Mouse (Mus musculus) myocyte (in vitro differentiated cells): ENCODE data around the gene Sumo2. TPM values are rescaled to one million over a fixed set of nuclear protein-coding genes. Genes with fewer than 3 reads are reported as not detected.
"Not testable (repeated sequence)": the region's sequence is repeated elsewhere in the genome, so short reads cannot be mapped to it uniquely, and the experiment has no call there.

Experiments used
- H3K27me3 ChIP-seq: one replicate; pipeline ENCODE4 v1.6.1; 2011; ENCODE audit not compliant: control insufficient read depth, insufficient read depth, insufficient read length
- H3K36me3 ChIP-seq: one replicate; pipeline ENCODE4 v1.6.1; 2011; ENCODE audit not compliant: control insufficient read depth, insufficient read depth
- H3K4me2 ChIP-seq: one replicate; pipeline ENCODE4 v1.6.1; 2011; ENCODE audit warnings: low read depth, control low read depth
- H3K4me3 ChIP-seq: one replicate; pipeline ENCODE4 v1.5.1; 2011; ENCODE audit warnings: mild to moderate bottlenecking, control low read depth, moderate library complexity
- H3K79me2 ChIP-seq: one replicate; pipeline ENCODE4 v1.6.1; 2011; ENCODE audit not compliant: control insufficient read depth, insufficient read depth
- H3ac ChIP-seq: one replicate; pipeline ENCODE4 v1.6.1; 2011; ENCODE audit not compliant: control insufficient read depth, insufficient read length
- CEBPB ChIP-seq: IDR thresholded peaks from 2 replicates; pipeline ENCODE4 v1.6.1; 2011; ENCODE audit warnings: mild to moderate bottlenecking, moderate library complexity; ENCODE audit not compliant: poor library complexity, insufficient read depth, severe bottlenecking
- E2F4 ChIP-seq: IDR thresholded peaks from one replicate; pipeline ENCODE4 v1.6.1; 2011; ENCODE audit warnings: mild to moderate bottlenecking, control low read depth, moderate library complexity; ENCODE audit not compliant: insufficient read depth
- MAX ChIP-seq: IDR thresholded peaks from one replicate; pipeline ENCODE4 v1.6.1; 2011; ENCODE audit warnings: low read depth, mild to moderate bottlenecking, control low read depth
- MYOD1 ChIP-seq, 3 experiments: IDR thresholded peaks; one replicate each; pipeline ENCODE4 v1.6.1; 2011; ENCODE audit warnings: control low read depth in 2 of 3, low read depth in 2 of 3, mild to moderate bottlenecking in 2 of 3, moderate library complexity in 1 of 3; ENCODE audit not compliant: insufficient read length in 2 of 3, control insufficient read depth in 1 of 3
- MYOG ChIP-seq, 3 experiments: IDR thresholded peaks; one replicate each; pipeline ENCODE4 v1.6.1; 2011; ENCODE audit warnings: control low read depth in 2 of 3, low read depth in 2 of 3, mild to moderate bottlenecking in 2 of 3; ENCODE audit not compliant: insufficient read length in 2 of 3, control insufficient read depth in 1 of 3, insufficient read depth in 1 of 3
- POLR2A ChIP-seq: IDR thresholded peaks from one replicate; pipeline ENCODE4 v1.6.1; 2011; ENCODE audit warnings: low read depth, mild to moderate bottlenecking, control low read depth, moderate library complexity; ENCODE audit not compliant: insufficient read length
- POLR2AphosphoS2 ChIP-seq: IDR thresholded peaks from one replicate; pipeline ENCODE4 v1.6.1; 2011; ENCODE audit warnings: low read depth, control low read depth; ENCODE audit not compliant: insufficient read length
- REST ChIP-seq: IDR thresholded peaks from one replicate; pipeline ENCODE4 v1.6.1; 2011; ENCODE audit warnings: mild to moderate bottlenecking, control low read depth, moderate library complexity; ENCODE audit not compliant: insufficient read depth, insufficient read length
- SRF ChIP-seq: IDR thresholded peaks from one replicate; pipeline ENCODE4 v1.6.1; 2011; ENCODE audit warnings: low read depth; ENCODE audit not compliant: control insufficient read depth, insufficient read length
- TCF12 ChIP-seq: IDR thresholded peaks from one replicate; pipeline ENCODE4 v1.6.1; 2011; ENCODE audit warnings: mild to moderate bottlenecking, control low read depth; ENCODE audit not compliant: poor library complexity, insufficient read depth, severe bottlenecking
- TCF3 ChIP-seq: IDR thresholded peaks from one replicate; pipeline ENCODE4 v1.6.1; 2011; ENCODE audit warnings: low read depth, control low read depth; ENCODE audit not compliant: insufficient read length
- USF1 ChIP-seq: IDR thresholded peaks from one replicate; pipeline ENCODE4 v1.6.1; 2011; ENCODE audit warnings: low read depth, mild to moderate bottlenecking, control low read depth, moderate library complexity
- polyA plus RNA-seq: library from polyadenylated mRNA; unstranded; fragments of >200 nt; fragmentation: generic; extraction: Trizol; gene quantifications from one replicate; pipeline ENCODE4 v1.2.1, GENCODE M21; 2012; ENCODE audit warnings: missing spikeins

The Sumo2 gene
- polyA plus RNA-seq, 1 experiment: 176 TPM

DNA sequence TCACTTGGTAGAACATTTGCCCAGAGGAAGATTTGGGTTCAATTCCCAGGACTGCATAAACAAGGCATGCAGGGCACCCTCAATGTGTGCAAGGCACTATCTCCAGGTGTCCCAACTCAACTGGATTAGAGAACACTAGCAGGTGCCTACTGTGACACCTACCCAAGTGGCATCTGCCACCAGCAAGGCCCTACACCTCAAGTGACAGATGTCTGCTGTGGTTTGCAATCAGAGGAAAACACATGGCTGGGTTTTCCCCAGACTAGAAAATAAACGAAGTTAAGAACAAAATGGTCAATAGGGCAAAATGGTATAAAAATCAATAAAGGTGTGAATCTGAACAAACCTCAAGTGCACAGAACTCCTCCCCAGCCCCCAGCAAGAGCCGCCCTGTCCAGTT is 28.0 kb downstream of the Sumo2 start:
- Histone ChIP-seq H3K4me2 (no peak overlapping the region), H3K79me2 (peaks cover 97% of the 10 kb centered on the region), H3ac (no peak overlapping the region), H3K36me3 (peaks cover 6% of the 10 kb centered on the region), H3K4me3 (no peak overlapping the region), H3K27me3 (no peaks in the 10 kb centered on the region)
- TF ChIP-seq MYOG (IDR thresholded peaks at IDR 0.05; ENCODE audit: control insufficient read depth in 1 of 3, insufficient read depth in 1 of 3, insufficient read length in 2 of 3, low read depth in 2 of 3) (peak in 1 of 3 experiments; percentile 22), MYOD1 (IDR thresholded peaks at IDR 0.05; ENCODE audit: control insufficient read depth in 1 of 3, insufficient read length in 2 of 3, low read depth in 2 of 3) (peak in 1 of 3 experiments; percentile 7), MAX (no peak)

DNA sequence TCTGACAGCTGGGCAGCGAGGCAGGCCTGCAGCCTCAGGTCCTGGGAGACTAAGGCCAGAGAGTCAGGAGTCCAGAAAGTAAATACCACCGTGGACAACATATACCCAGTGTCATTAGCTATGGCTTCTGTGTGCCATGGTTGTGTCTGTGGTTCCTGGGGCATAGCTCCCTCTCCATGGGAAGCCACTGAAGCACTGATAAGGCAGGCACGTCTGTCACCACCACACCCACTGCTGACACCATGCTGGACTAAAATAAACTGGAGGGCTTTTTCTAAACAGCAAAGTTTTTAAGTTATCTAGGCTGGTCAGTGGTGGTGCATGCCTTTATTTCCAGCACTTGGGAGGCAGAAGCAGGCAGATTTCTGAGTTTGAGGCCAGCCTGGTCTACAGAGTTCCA is 29.5 kb downstream of the Sumo2 start:
- Histone ChIP-seq H3ac (no peak overlapping the region), H3K79me2 (peaks cover 84% of the 10 kb centered on the region), H3K4me2 (peak overlapping the region; percentile 10), H3K27me3 (no peaks in the 10 kb centered on the region), H3K36me3 (peaks cover 12% of the 10 kb centered on the region), H3K4me3 (no peak overlapping the region)
- TF ChIP-seq MAX: no peak
- no peak for TF ChIP-seq POLR2A
- TF ChIP-seq REST: no peak
- no peak for TF ChIP-seq USF1
- TF ChIP-seq MYOD1 (IDR thresholded peaks at IDR 0.05; ENCODE audit: control insufficient read depth in 1 of 3, insufficient read length in 2 of 3, low read depth in 2 of 3): peak in 1 of 3 experiments; percentile 63
- TF ChIP-seq E2F4: no peak
- no peak for TF ChIP-seq TCF3
- peak in 1 of 3 experiments; percentile 50 for TF ChIP-seq MYOG (IDR thresholded peaks at IDR 0.05; ENCODE audit: control insufficient read depth in 1 of 3, insufficient read depth in 1 of 3, insufficient read length in 2 of 3, low read depth in 2 of 3)
- TF ChIP-seq CEBPB: no peak
- TF ChIP-seq SRF: no peak
- TF ChIP-seq TCF12: no peak
- TF ChIP-seq POLR2AphosphoS2: no peak

GRCm38 (mm10) chr11:115502636-115503035 is 33.4 kb downstream of the Sumo2 start:
- peaks cover 45% of the 10 kb centered on the region for H3K79me2 ChIP-seq
- no peak overlapping the region for H3K4me2 ChIP-seq
- TF ChIP-seq MYOG (IDR thresholded peaks at IDR 0.05; ENCODE audit: control insufficient read depth in 1 of 3, insufficient read depth in 1 of 3, insufficient read length in 2 of 3, low read depth in 2 of 3) (no peak), SRF (no peak), TCF12 (no peak), MYOD1 (IDR thresholded peaks at IDR 0.05; ENCODE audit: control insufficient read depth in 1 of 3, insufficient read length in 2 of 3, low read depth in 2 of 3) (no peak), CEBPB (no peak), E2F4 (no peak), TCF3 (no peak), POLR2A (no peak), REST (no peak), USF1 (no peak), MAX (no peak), POLR2AphosphoS2 (no peak)
- no peak overlapping the region for H3ac ChIP-seq
- H3K4me3 ChIP-seq: no peak overlapping the region
- H3K27me3 ChIP-seq: no peaks in the 10 kb centered on the region
- peaks cover 38% of the 10 kb centered on the region for H3K36me3 ChIP-seq

GRCm38 (mm10) chr11:115496559-115496958 is 39.5 kb downstream of the Sumo2 start:
- H3K27me3 ChIP-seq, H3K4me3 ChIP-seq, H3K4me2 ChIP-seq, H3K79me2 ChIP-seq, H3ac ChIP-seq: not testable (repeated sequence)
- peaks cover 26% of the 10 kb centered on the region for H3K36me3 ChIP-seq

GRCm38 (mm10) chr11:115492387-115492786 is 43.7 kb downstream of the Sumo2 start:
- H3ac ChIP-seq: no peak overlapping the region
- TF ChIP-seq MYOD1 (IDR thresholded peaks at IDR 0.05; ENCODE audit: control insufficient read depth in 1 of 3, insufficient read length in 2 of 3, low read depth in 2 of 3) (no peak), SRF (no peak), MYOG (IDR thresholded peaks at IDR 0.05; ENCODE audit: control insufficient read depth in 1 of 3, insufficient read depth in 1 of 3, insufficient read length in 2 of 3, low read depth in 2 of 3) (no peak), POLR2AphosphoS2 (no peak), REST (no peak), CEBPB (no peak), TCF3 (no peak), TCF12 (no peak), MAX (no peak), E2F4 (no peak), POLR2A (no peak), USF1 (no peak)
- H3K4me2 ChIP-seq: peak overlapping the region; percentile 100
- no peaks in the 10 kb centered on the region for H3K27me3 ChIP-seq
- peak overlapping the region; percentile 79 for H3K4me3 ChIP-seq
- H3K36me3 ChIP-seq: peaks cover 6% of the 10 kb centered on the region
- no peaks in the 10 kb centered on the region for H3K79me2 ChIP-seq
